Mouse (Mus musculus): ENCODE results near the gene Gna11.
A peak's percentile ranks its signal among the peaks of the same experiment; 100 is the strongest.

The Gna11 gene

DNA sequence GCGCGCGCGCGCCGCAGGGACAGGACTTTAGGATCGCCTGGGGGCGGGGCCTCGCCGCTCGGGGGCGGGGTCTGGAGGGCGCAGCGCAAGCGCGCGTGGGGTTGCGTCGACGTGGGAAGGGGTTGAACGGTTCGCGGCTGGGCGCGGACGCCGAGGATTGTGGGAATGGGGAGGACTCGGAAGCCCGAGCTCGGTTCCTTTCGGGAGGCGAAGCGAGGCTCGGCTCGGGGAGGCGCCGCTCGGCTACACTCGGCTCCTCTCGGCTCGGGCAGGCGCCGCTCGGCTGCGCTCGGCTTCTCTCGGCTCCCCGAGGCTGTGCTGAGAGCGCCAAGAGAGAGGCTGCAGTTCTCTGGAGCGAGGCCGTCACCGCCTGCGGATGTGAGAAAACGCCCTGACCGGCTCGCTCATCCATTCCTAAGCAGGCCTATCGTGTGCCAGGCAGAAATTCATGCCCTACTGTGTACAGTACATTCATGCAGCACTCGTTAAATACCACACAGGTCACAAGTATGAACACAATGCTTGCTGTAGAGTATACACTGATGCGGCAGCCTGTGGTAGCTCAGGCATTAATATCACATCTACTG lies at the start of gene Gna11:
Gna11 (minus strand) TSS at position 30 of the 587 bp plus-strand sequence.
- peak; percentile 100 for DNase-seq (ENCODE audit: low read depth, low spot score)

- DNase-seq (ENCODE audit: low read depth, low spot score), result no peak
Observed at GRCm38 (mm10) chr10:81593935-81594334, 48.9 kb upstream of the Gna11 start.

DNA sequence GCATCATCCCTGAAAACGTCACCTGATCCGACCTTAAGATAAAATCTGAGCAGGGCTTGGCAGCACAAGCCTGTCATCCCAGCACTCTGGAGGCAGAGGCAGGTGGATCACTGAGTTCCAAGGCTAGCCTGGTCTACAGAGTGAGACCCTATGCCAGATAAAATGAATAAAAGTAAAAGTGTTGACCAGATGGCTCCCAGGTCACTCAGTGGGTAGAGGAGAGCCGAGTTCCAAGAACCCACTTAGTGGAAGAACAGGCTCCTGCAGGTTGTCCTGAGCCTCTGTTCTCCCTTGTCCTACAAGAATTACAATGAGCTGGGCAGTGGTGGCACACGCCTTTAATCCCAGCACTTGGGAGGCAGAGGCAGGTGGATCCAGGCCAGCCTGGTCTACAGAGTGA lies 48.2 kb upstream of the Gna11 start:
- DNase-seq (ENCODE audit: low read depth, low spot score), result no peak

DNA sequence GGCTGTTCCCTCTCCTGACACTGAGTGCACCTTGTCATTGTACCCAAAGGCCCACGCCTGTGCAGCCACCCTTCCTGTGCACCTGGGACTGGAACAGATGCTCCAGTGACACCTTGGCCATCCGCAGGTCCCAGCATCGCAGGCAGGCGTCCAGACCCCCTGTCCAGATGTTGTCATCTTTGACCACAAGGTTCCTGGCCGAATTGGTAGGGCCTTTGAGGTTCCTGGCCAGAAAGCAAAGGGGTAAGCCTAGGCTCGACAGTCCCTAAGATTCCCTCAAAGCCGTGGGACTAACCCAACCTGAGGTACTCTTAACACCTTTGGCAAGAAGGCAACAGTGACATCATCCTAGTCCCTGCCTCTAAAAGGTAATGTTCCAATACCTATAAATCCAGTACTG lies 47.6 kb upstream of the Gna11 start:
- no peak for DNase-seq (ENCODE audit: low read depth, low spot score)

GRCm38 (mm10) chr10:81591846-81592245 lies 46.9 kb upstream of the Gna11 start:
- DNase-seq (ENCODE audit: low read depth, low spot score), result no peak

DNA sequence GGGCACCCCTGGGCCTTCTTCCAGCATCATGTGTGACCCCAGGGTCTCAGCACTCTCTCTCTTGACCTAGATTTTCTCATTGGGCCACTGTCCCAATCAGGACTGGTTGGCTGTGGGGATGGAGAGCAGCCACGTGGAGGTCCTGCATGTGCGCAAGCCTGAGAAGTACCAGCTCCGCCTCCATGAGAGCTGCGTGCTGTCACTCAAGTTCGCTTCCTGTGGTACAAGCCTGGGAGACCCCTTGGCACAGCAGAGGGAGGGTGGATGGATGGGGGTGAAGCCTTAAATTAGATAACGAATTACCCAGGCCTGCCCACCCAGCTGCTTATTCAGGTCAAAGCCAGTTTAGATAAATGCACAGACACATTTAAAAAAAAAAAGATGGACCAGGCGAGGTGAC lies 43.7 kb upstream of the Gna11 start:
- DNase-seq (ENCODE audit: low read depth, low spot score), result no peak

GRCm38 (mm10) chr10:81583347-81583746 lies 38.4 kb upstream of the Gna11 start:
- DNase-seq (ENCODE audit: low read depth, low spot score), result no peak

- no peak for DNase-seq (ENCODE audit: low read depth, low spot score)
Observed at GRCm38 (mm10) chr10:81580441-81581070, 35.6 kb upstream of the Gna11 start.

GRCm38 (mm10) chr10:81579967-81580366 lies 35.0 kb upstream of the Gna11 start:
- no peak for DNase-seq (ENCODE audit: low read depth, low spot score)

- no peak for DNase-seq (ENCODE audit: low read depth, low spot score)
Observed at GRCm38 (mm10) chr10:81575695-81576094, 30.7 kb upstream of the Gna11 start.

GRCm38 (mm10) chr10:81575208-81575631 lies 30.2 kb upstream of the Gna11 start:
- DNase-seq (ENCODE audit: low read depth, low spot score), result no peak

- DNase-seq (ENCODE audit: low read depth, low spot score), result no peak
Observed at GRCm38 (mm10) chr10:81574081-81575056, 29.4 kb upstream of the Gna11 start, which contains the start of gene Tle2. Gene Tle2 (plus strand): TSS chr10:81574561.

- peak; percentile 19 for DNase-seq (ENCODE audit: low read depth, low spot score)
Observed at GRCm38 (mm10) chr10:81572975-81573374, 28.0 kb upstream of the Gna11 start.

GRCm38 (mm10) chr10:81572133-81572671 lies 27.2 kb upstream of the Gna11 start:
- no peak for DNase-seq (ENCODE audit: low read depth, low spot score)

- peak; percentile 98 for DNase-seq (ENCODE audit: low read depth, low spot score)
Observed at GRCm38 (mm10) chr10:81571501-81571876, 26.5 kb upstream of the Gna11 start.

DNA sequence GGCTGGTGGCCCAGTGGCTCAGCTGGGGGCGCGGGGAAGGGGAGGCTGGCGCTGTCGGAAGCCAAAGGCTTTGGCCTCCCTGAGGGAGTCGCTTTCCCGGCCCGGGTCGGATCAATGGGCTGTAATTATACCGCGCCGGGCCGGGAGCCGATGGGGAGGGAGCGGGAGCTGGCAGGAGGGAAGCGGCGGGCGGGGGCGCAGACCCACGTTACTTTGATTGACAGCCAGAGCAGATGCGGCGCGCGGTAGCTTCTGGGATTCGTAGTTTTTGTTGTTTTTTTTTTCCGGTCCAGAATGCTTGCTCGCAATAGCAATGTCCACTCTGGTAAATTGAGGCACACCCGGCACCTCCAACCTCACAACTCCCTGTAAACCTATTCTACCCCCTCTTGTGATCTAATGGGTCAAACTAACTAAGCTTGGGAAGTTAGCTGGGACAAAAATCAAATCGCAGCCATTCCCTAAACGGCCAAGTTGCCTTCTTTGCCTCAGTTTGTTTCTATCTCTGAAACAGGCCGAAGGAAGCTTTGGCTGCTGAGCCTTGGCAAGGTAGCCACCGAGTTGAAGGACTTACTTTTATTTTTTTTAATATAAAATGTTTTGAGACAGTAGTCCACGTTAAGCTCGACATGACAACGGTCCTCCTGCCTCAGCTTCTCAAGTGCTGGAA lies 26.0 kb upstream of the Gna11 start:
- peak; percentile 96 for DNase-seq (ENCODE audit: low read depth, low spot score)

GRCm38 (mm10) chr10:81570238-81570800 lies 25.3 kb upstream of the Gna11 start:
- peak; percentile 63 for DNase-seq (ENCODE audit: low read depth, low spot score)

DNA sequence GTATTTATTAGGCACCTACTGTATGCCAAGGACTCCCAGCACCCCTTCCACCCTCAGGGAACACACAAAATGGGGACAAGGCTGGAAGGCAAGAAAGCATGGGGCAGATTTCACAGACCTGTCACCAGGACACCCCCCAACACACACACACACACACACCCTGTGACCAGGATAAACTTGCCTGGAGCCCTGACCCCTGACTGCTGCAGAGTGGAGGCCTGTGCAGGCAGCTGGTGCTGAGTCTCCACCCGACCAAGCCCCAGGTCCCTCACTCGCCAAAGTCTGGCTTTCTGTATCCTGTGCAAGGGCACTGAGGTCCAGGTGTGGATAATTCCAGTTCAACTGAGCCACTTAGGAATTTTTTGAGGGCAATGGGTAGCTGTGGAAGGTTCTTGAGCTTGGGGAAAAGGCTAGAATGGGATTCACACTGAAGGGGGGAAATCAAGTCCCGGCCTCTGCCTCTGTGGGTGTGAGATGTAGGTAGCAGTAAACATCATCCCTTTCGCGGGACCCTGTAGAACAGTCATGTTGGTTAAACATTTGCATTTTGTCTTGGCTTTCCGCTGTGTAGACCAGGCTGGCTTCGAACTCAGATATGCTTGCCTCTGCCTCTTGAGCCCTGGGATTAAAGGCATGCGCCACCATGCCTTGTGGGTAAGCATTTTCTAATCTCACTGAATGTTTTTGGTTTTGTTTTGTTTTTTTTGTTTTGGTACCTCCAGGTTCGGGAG lies 24.7 kb upstream of the Gna11 start:
- peak; percentile 7 for DNase-seq (ENCODE audit: low read depth, low spot score)

DNA sequence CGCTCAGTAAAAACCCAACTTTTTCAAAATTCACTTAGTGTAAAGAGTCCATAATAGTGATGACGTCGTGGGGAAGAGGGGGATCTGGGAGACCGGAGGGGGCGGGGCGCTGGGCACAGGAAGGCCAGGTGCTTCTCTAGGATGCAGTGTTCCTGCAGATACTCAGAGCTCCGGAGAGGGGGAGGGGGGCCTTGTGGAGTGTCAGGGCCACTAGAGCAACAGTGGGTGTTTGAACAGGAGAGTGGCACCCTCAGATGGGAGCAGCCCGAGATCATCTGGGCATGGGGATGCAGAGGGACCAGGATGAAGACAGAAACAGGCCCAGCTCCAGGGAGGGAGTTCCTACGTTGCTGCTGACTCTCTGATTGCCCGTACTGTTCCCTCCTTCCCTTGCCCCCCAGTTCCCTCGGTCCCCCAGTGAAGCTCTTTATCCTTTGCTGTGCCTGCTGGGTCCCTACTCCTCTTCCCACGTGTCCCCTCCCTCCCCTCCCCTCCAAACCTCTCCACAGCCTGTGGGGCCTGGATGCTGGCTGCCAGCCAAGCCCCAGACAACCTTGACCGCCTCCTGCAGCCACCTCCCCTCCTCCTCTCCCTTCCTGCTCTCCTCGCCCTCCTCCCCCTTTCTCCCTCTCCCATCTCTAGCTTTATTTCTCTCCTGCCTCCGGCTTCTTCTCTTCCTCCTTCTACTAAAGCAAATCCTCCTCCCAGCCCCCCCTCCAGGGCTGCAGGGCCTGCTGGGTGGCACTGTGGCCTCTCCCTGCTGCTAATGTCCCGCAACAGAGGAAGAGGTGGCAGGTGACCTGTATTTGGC lies 23.6 kb upstream of the Gna11 start:
- DNase-seq (ENCODE audit: low read depth, low spot score), result peak; percentile 69
